In the genomic region with DNA sequence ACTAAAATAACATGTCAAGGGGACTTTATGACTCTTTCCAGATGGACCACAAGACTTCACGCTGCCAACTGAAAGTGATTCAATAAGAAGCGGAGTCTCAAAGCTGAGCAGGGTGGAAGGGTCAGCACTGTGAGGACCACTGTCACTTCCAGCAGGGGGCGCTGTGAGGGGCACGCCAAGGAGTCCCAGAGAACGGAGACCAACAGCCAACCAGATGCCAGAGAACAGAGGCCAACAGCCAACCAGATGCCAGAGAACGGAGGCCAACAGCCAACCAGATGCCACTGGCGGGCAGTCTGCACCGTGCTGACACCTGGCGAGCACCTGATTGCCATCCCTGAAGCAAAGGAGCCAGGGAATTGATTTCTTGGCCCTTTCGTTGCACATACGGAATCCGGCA, we compare ENCODE assay signal across 9 mouse cellular contexts. TPM values are rescaled to one million over a fixed set of nuclear protein-coding genes. Genes with fewer than 3 reads are reported as not detected.
DNase-seq lines count a peak whose midpoint lies in the region; ATAC-seq lines count a peak whose summit lies in the region.
"Had no signal": no experiment of that assay in that cellular context is flagged by ENCODE, and none has a peak within 500 bp of the region (broad histone marks: within the 10 kb centered on the region; RNA-seq: fewer than 3 reads in every experiment).

No protein-coding gene starts in this region.

- no peaks in the 10 kb centered on the region for H3K27me3 ChIP-seq in hindbrain, embryonic 10.5 days (ENCODE audit: insufficient read depth, poor library complexity, severe bottlenecking)
- peaks cover 3% of the 10 kb centered on the region; the same call in 1 of the 2 replicates for H3K27me3 ChIP-seq in hindbrain, embryonic 13.5 days
- no peaks in the 10 kb centered on the region for H3K27me3 ChIP-seq in liver, embryonic 12.5 days (replicated peaks)
- H3K27me3 ChIP-seq in neural tube, embryonic 11.5 days (ENCODE audit: control insufficient read depth, insufficient read depth, low read length) = no peaks in the 10 kb centered on the region

- no peak for ATAC-seq in hindbrain, embryonic 13.5 days (ENCODE audit: low FRiP score)
- peak; percentile 31; the same call in 1 of the 2 replicates for ATAC-seq in granulocyte monocyte progenitor cell, adult 5-6 weeks (replicated peaks; ENCODE audit: poor library complexity, severe bottlenecking)
- ATAC-seq in liver, embryonic 12.5 days = peak; percentile 70
- peak; percentile 62; the same call in 1 of the 2 replicates for ATAC-seq in neural tube, embryonic 11.5 days (ENCODE audit: insufficient read depth, low FRiP score, low TSS enrichment)

- H3K4me3 ChIP-seq in hindbrain, embryonic 10.5 days = 0 out of 2 replicates have a peak overlapping the region, but pooled peaks have one; percentile 1
- H3K4me3 ChIP-seq in hindbrain, embryonic 13.5 days = no peak overlapping the region
- no peak overlapping the region for H3K4me3 ChIP-seq in liver, embryonic 12.5 days
- no peak overlapping the region for H3K4me3 ChIP-seq in neural tube, embryonic 11.5 days (ENCODE audit: low read depth, low read length)

- peaks cover 64% of the 10 kb centered on the region for H3K4me1 ChIP-seq in hindbrain, embryonic 10.5 days (replicated peaks)
- peaks cover 26% of the 10 kb centered on the region for H3K4me1 ChIP-seq in hindbrain, embryonic 13.5 days (replicated peaks)
- H3K4me1 ChIP-seq in liver, embryonic 12.5 days = peaks cover 74% of the 10 kb centered on the region
- peaks cover 15% of the 10 kb centered on the region for H3K4me1 ChIP-seq in neural tube, embryonic 11.5 days (ENCODE audit: control insufficient read depth, insufficient read depth, low read length)

- peak overlapping the region; percentile 66 for H3K27ac ChIP-seq in hindbrain, embryonic 10.5 days
- H3K27ac ChIP-seq in hindbrain, embryonic 13.5 days = no peak overlapping the region
- no peak overlapping the region for H3K27ac ChIP-seq in liver, embryonic 12.5 days
- H3K27ac ChIP-seq in neural tube, embryonic 11.5 days (ENCODE audit: low read depth, low read length) = no peak overlapping the region
- H3K27ac ChIP-seq: macrophage had no signal

- H3K36me3 ChIP-seq in hindbrain, embryonic 10.5 days = no peaks in the 10 kb centered on the region
- no peaks in the 10 kb centered on the region for H3K36me3 ChIP-seq in hindbrain, embryonic 13.5 days
- peaks cover 9% of the 10 kb centered on the region; the same call in 1 of the 2 replicates for H3K36me3 ChIP-seq in liver, embryonic 12.5 days
- H3K36me3 ChIP-seq in neural tube, embryonic 11.5 days (ENCODE audit: control insufficient read depth, insufficient read depth, low read length) = no peaks in the 10 kb centered on the region

- H3K9ac ChIP-seq in hindbrain, embryonic 13.5 days = no peak overlapping the region
- no peak overlapping the region for H3K9ac ChIP-seq in liver, embryonic 12.5 days
- no peak overlapping the region for H3K9ac ChIP-seq in neural tube, embryonic 11.5 days (ENCODE audit: low read length)

- WGBS in hindbrain, embryonic 10.5 days = 24% methylated on average over 12 of the region's 12 CpGs
- 23% methylated on average over 12 of the region's 12 CpGs for WGBS in hindbrain, embryonic 13.5 days
- 63% methylated on average over 12 of the region's 12 CpGs for WGBS in liver, embryonic 12.5 days (ENCODE audit: insufficient replicate concordance)
- WGBS in neural tube, embryonic 11.5 days = 15% methylated on average over 12 of the region's 12 CpGs

- no peaks in the 10 kb centered on the region for H3K9me3 ChIP-seq in hindbrain, embryonic 10.5 days
- H3K9me3 ChIP-seq in hindbrain, embryonic 13.5 days = no peaks in the 10 kb centered on the region
- no peaks in the 10 kb centered on the region for H3K9me3 ChIP-seq in liver, embryonic 12.5 days (replicated peaks)
- H3K9me3 ChIP-seq in neural tube, embryonic 11.5 days (ENCODE audit: control insufficient read depth, low read length) = no peaks in the 10 kb centered on the region

- H3K4me2 ChIP-seq in hindbrain, embryonic 13.5 days = no peak overlapping the region
- peak overlapping the region; percentile 30; the same call in 1 of the 2 replicates for H3K4me2 ChIP-seq in liver, embryonic 12.5 days
- 0 out of 2 replicates have a peak overlapping the region, but pooled peaks have one; percentile 19 for H3K4me2 ChIP-seq in neural tube, embryonic 11.5 days (ENCODE audit: low read depth)

- peak; percentile 80 for DNase-seq in hindbrain, embryonic 10.5 days (ENCODE audit: low spot score)
- peak; percentile 95 for DNase-seq in ZHBTc4 (ENCODE audit: low read depth, low spot score)
- DNase-seq in neural tube, embryonic 11.5 days (ENCODE audit: low spot score) = peak; percentile 73
- no peak for DNase-seq in T-cell, adult 2 months (ENCODE audit: low spot score)
- DNase-seq in frontal cortex, postnatal 25 days (ENCODE audit: low spot score in 2 of 2) = no peak

RNA-seq across cellular contexts. Expression of gene St6galnac3, which starts 49.9 kb away (rescaled TPM):
- 32.4 and 37.8 TPM in 2 replicates for polyA plus RNA-seq in hindbrain, embryonic 10.5 days (2016; fragmentation: Nextera tagmentation; extraction: Ambion mirVana)
- polyA plus RNA-seq in hindbrain, embryonic 13.5 days (2015; fragmentation: Nextera tagmentation; extraction: Ambion mirVana) = 28.3 and 30.3 TPM in 2 replicates
- 2.6 and 4.2 TPM in 2 replicates for total RNA-seq in granulocyte monocyte progenitor cell, adult 5-6 weeks (2014; fragmentation: Nextera tagmentation)
- total RNA-seq in granulocyte monocyte progenitor cell, adult 5-6 weeks (2017) = 0.31 and 0.90 TPM in 2 replicates
- 12.9 and 13.6 TPM in 2 replicates for polyA plus RNA-seq in liver, embryonic 12.5 days (2016; fragmentation: Nextera tagmentation; extraction: Ambion mirVana)
- polyA plus RNA-seq in neural tube, embryonic 11.5 days (2014; fragmentation: Nextera tagmentation; extraction: Ambion mirVana) = 41.4 and 48.0 TPM in 2 replicates

Comparison
In these comparisons a context has a peak if more than half of its experiments do, and no peak if none do; other contexts are left out.
1. DNase-seq: peak in hindbrain, embryonic 10.5 days (single experiment), ZHBTc4 (single experiment) and neural tube, embryonic 11.5 days (single experiment); none in T-cell, adult 2 months (single experiment) and frontal cortex, postnatal 25 days (0 of 2).